Mouse (Mus musculus) adrenal gland, postnatal 10 days (tissue): ENCODE measurements around the gene Ddx1. TPM values are rescaled to one million over a fixed set of nuclear protein-coding genes. Genes with fewer than 3 reads are reported as not detected.

Source experiments
- total RNA-seq, 2 experiments: library from RNA; stranded (reverse); gene quantifications; 2 replicates each; pipeline ENCODE4 v1.2.3; 2021

Gene Ddx1
- total RNA-seq, 2 experiments from 2014 or later: 97.6 to 104 TPM

Other genes starting within 250 kb of the Ddx1 start
- 10 to 100 TPM; 21.5 to 29.2 TPM for gene Nbas, start 19.9 kb upstream of the Ddx1 start, total RNA-seq